Mouse (Mus musculus) thymus, adult 18-20 months (tissue): ENCODE measurements around the gene Ryr1.
A peak's percentile ranks its signal among the peaks of the same experiment; 100 is the strongest.
"Not testable (repeated sequence)": the region's sequence is repeated elsewhere in the genome, so short reads cannot be mapped to it uniquely, and the experiment has no call there.

ENCODE experiments used
- DNase-seq, 2 experiments: peaks; one replicate each; pipeline ENCODE4 v3.0.0; 2022; ENCODE audit warnings: mixed read lengths in 2 of 2

The Ryr1 gene

GRCm38 (mm10) chr7:28983141-28983564 lies 141.8 kb downstream of the Ryr1 start:
- DNase-seq: peak; percentile 53 to 68

- peak; percentile 85 to 89 for DNase-seq
Observed at GRCm38 (mm10) chr7:28982274-28983013, 142.5 kb downstream of the Ryr1 start.

- DNase-seq: peak; percentile 95 to 98
Observed at GRCm38 (mm10) chr7:28981651-28982273, 143.2 kb downstream of the Ryr1 start, which contains the start of the genes Eif3k and Map4k1. TSS of gene Eif3k (minus strand) at chr7:28981864. TSS of gene Map4k1 (plus strand) at chr7:28982050.

GRCm38 (mm10) chr7:28977556-28977955 lies 147.4 kb downstream of the Ryr1 start:
- DNase-seq: no peak

- DNase-seq: no peak
Observed at GRCm38 (mm10) chr7:28973025-28973424, 152.0 kb downstream of the Ryr1 start.

GRCm38 (mm10) chr7:28972542-28972985 lies 152.4 kb downstream of the Ryr1 start:
- peak; percentile 37 to 57 for DNase-seq

GRCm38 (mm10) chr7:28971770-28972269 lies 153.2 kb downstream of the Ryr1 start:
- DNase-seq: no peak

GRCm38 (mm10) chr7:28971029-28971428 lies 153.9 kb downstream of the Ryr1 start:
- no peak for DNase-seq

GRCm38 (mm10) chr7:28969672-28970394 lies 155.1 kb downstream of the Ryr1 start:
- no peak for DNase-seq

GRCm38 (mm10) chr7:28969271-28969670 lies 155.7 kb downstream of the Ryr1 start:
- DNase-seq: no peak

GRCm38 (mm10) chr7:28968120-28968519 lies 156.9 kb downstream of the Ryr1 start:
- DNase-seq: not testable (repeated sequence)

GRCm38 (mm10) chr7:28966751-28967505 lies 158.1 kb downstream of the Ryr1 start:
- no peak for DNase-seq

- no peak for DNase-seq
Observed at GRCm38 (mm10) chr7:28966181-28966580, 158.8 kb downstream of the Ryr1 start.

GRCm38 (mm10) chr7:28965346-28965840 lies 159.6 kb downstream of the Ryr1 start:
- DNase-seq: no peak

- no peak for DNase-seq
Observed at GRCm38 (mm10) chr7:28963399-28963923, 161.5 kb downstream of the Ryr1 start.

- DNase-seq: peak; percentile 98
Observed at GRCm38 (mm10) chr7:28961927-28962670, 162.9 kb downstream of the Ryr1 start, which contains the start of gene Actn4. TSS of gene Actn4 (minus strand) at chr7:28962340.

- DNase-seq: no peak
Observed at GRCm38 (mm10) chr7:28961584-28961926, 163.4 kb downstream of the Ryr1 start.

GRCm38 (mm10) chr7:28960354-28961046 lies 164.5 kb downstream of the Ryr1 start:
- no peak for DNase-seq

- DNase-seq: no peak
Observed at GRCm38 (mm10) chr7:28959505-28960045, 165.4 kb downstream of the Ryr1 start.

- DNase-seq: no peak
Observed at GRCm38 (mm10) chr7:28958770-28959169, 166.2 kb downstream of the Ryr1 start.
